Mouse (Mus musculus): ENCODE data around the gene Zfp654. TPM values are rescaled to one million over a fixed set of nuclear protein-coding genes. Genes with fewer than 3 reads are reported as not detected.

Zfp654 gene
- polyA plus RNA-seq, 1 experiment from 2014 or later, result 10.6 TPM

- 90% methylated on average over 3 of the region's 3 CpGs for WGBS
- no peak for ATAC-seq (ENCODE audit: low FRiP score, low read depth)
- Histone ChIP-seq H3K9me3 (0 out of 2 replicates have a peak, but pooled peaks cover 3% of the 10 kb centered on the region), H3K4me1 (no peaks in the 10 kb centered on the region), H3K4me2 (replicated peaks) (no peak overlapping the region), H3K4me3 (no peak overlapping the region), H3K27me3 (no peaks in the 10 kb centered on the region), H3K36me3 (peaks cover 10% of the 10 kb centered on the region; the same call in 1 of the 2 replicates), H3K9ac (replicated peaks) (no peak overlapping the region), H3K27ac (replicated peaks) (no peak overlapping the region)
Observed at GRCm38 (mm10) chr16:64803041-64803440, 48.4 kb downstream of the Zfp654 start.

GRCm38 (mm10) chr16:64801638-64802037 lies 49.8 kb downstream of the Zfp654 start:
- peaks cover 10% of the 10 kb centered on the region; the same call in 1 of the 2 replicates for H3K36me3 ChIP-seq
- H3K4me1 ChIP-seq, result no peaks in the 10 kb centered on the region
- no peak overlapping the region for H3K27ac ChIP-seq (replicated peaks)
- H3K4me2 ChIP-seq (replicated peaks), result no peak overlapping the region
- no peak overlapping the region for H3K9ac ChIP-seq (replicated peaks)
- H3K4me3 ChIP-seq, result no peak overlapping the region
- 0 out of 2 replicates have a peak, but pooled peaks cover 3% of the 10 kb centered on the region for H3K9me3 ChIP-seq
- no peaks in the 10 kb centered on the region for H3K27me3 ChIP-seq
- ATAC-seq (ENCODE audit: low FRiP score, low read depth), result no peak

GRCm38 (mm10) chr16:64800393-64800792 lies 51.1 kb downstream of the Zfp654 start:
- H3K4me1 ChIP-seq, result no peaks in the 10 kb centered on the region
- 0 out of 2 replicates have a peak, but pooled peaks cover 2% of the 10 kb centered on the region for H3K9me3 ChIP-seq
- WGBS, result 90% methylated on average over 5 of the region's 5 CpGs
- H3K4me2 ChIP-seq (replicated peaks), result no peak overlapping the region
- no peak overlapping the region for H3K9ac ChIP-seq (replicated peaks)
- H3K4me3 ChIP-seq, result no peak overlapping the region
- no peak overlapping the region for H3K27ac ChIP-seq (replicated peaks)
- no peak for ATAC-seq (ENCODE audit: low FRiP score, low read depth)
- H3K27me3 ChIP-seq, result no peaks in the 10 kb centered on the region
- H3K36me3 ChIP-seq, result peaks cover 4% of the 10 kb centered on the region; the same call in 1 of the 2 replicates

GRCm38 (mm10) chr16:64794802-64795201 lies 56.6 kb downstream of the Zfp654 start:
- ATAC-seq (ENCODE audit: low FRiP score, low read depth), result no peak
- no peaks in the 10 kb centered on the region for H3K4me1 ChIP-seq
- H3K36me3 ChIP-seq, result no peaks in the 10 kb centered on the region
- H3K27ac ChIP-seq (replicated peaks), result no peak overlapping the region
- no peak overlapping the region for H3K4me3 ChIP-seq
- H3K9ac ChIP-seq (replicated peaks), result no peak overlapping the region
- H3K9me3 ChIP-seq, result no peaks in the 10 kb centered on the region
- H3K4me2 ChIP-seq (replicated peaks), result no peak overlapping the region
- WGBS, result 83% methylated on average over 2 of the region's 2 CpGs
- no peaks in the 10 kb centered on the region for H3K27me3 ChIP-seq

GRCm38 (mm10) chr16:64789706-64790105 lies 61.7 kb downstream of the Zfp654 start:
- H3K9ac ChIP-seq (replicated peaks), result no peak overlapping the region
- H3K9me3 ChIP-seq, result no peaks in the 10 kb centered on the region
- H3K4me1 ChIP-seq, result no peaks in the 10 kb centered on the region
- 93% methylated on average over 3 of the region's 3 CpGs for WGBS
- H3K27ac ChIP-seq (replicated peaks), result no peak overlapping the region
- peaks cover 18% of the 10 kb centered on the region for H3K36me3 ChIP-seq
- no peak for ATAC-seq (ENCODE audit: low FRiP score, low read depth)
- H3K4me3 ChIP-seq, result no peak overlapping the region
- no peaks in the 10 kb centered on the region for H3K27me3 ChIP-seq
- no peak overlapping the region for H3K4me2 ChIP-seq (replicated peaks)

- WGBS, result 87% methylated on average over 1 of the region's 1 CpGs
- H3K27me3 ChIP-seq, result 0 out of 2 replicates have a peak, but pooled peaks cover 5% of the 10 kb centered on the region
- no peak for ATAC-seq (ENCODE audit: low FRiP score, low read depth)
- peaks cover 3% of the 10 kb centered on the region for H3K4me1 ChIP-seq
- no peak overlapping the region for H3K9ac ChIP-seq (replicated peaks)
- H3K9me3 ChIP-seq, result no peaks in the 10 kb centered on the region
- no peak overlapping the region for H3K4me2 ChIP-seq (replicated peaks)
- H3K27ac ChIP-seq (replicated peaks), result no peak overlapping the region
- H3K36me3 ChIP-seq, result no peaks in the 10 kb centered on the region
- H3K4me3 ChIP-seq, result no peak overlapping the region
Observed at GRCm38 (mm10) chr16:64775516-64775915, 75.9 kb downstream of the Zfp654 start.

GRCm38 (mm10) chr16:64771431-64771818 lies 80.0 kb downstream of the Zfp654 start:
- WGBS, result 73% methylated on average over 2 of the region's 2 CpGs
- Histone ChIP-seq H3K36me3 (peaks cover 11% of the 10 kb centered on the region; the same call in 1 of the 2 replicates), H3K27me3 (0 out of 2 replicates have a peak, but pooled peaks cover 5% of the 10 kb centered on the region), H3K9me3 (no peaks in the 10 kb centered on the region), H3K27ac (replicated peaks) (peak overlapping the region; percentile 86; the same call in 1 of the 2 replicates), H3K4me3 (peak overlapping the region; percentile 86), H3K4me1 (peaks cover 14% of the 10 kb centered on the region), H3K4me2 (replicated peaks) (peak overlapping the region; percentile 62), H3K9ac (replicated peaks) (no peak overlapping the region)
- peak; percentile 5; the same call in 1 of the 2 replicates for ATAC-seq (ENCODE audit: low FRiP score, low read depth)

- Histone ChIP-seq H3K27me3 (0 out of 2 replicates have a peak, but pooled peaks cover 5% of the 10 kb centered on the region), H3K4me1 (peaks cover 14% of the 10 kb centered on the region), H3K4me2 (replicated peaks) (peak within 1 kb of the TSS; percentile 62), H3K27ac (replicated peaks) (peak within 1 kb of the TSS; percentile 86), H3K36me3 (peaks cover 17% of the 10 kb centered on the region), H3K4me3 (peak within 1 kb of the TSS; percentile 86), H3K9me3 (no peaks in the 10 kb centered on the region), H3K9ac (replicated peaks) (peak within 1 kb of the TSS; percentile 85)
- peak; percentile 96 for ATAC-seq (ENCODE audit: low FRiP score, low read depth)
- WGBS, result 2% methylated on average over 72 of the region's 72 CpGs
Observed at GRCm38 (mm10) chr16:64770521-64771430, 80.7 kb downstream of the Zfp654 start, which contains the start of gene 4930453N24Rik. TSS of gene 4930453N24Rik (minus strand) at chr16:64771161.

GRCm38 (mm10) chr16:64766696-64767300 lies 84.7 kb downstream of the Zfp654 start:
- Histone ChIP-seq H3K36me3 (peaks cover 50% of the 10 kb centered on the region), H3K27ac (replicated peaks) (no peak overlapping the region), H3K9me3 (peaks cover 6% of the 10 kb centered on the region), H3K9ac (replicated peaks) (no peak overlapping the region), H3K27me3 (no peaks in the 10 kb centered on the region), H3K4me1 (peaks cover 14% of the 10 kb centered on the region), H3K4me2 (replicated peaks) (no peak overlapping the region), H3K4me3 (no peak overlapping the region)
- WGBS, result 91% methylated on average over 8 of the region's 8 CpGs
- ATAC-seq (ENCODE audit: low FRiP score, low read depth), result no peak

GRCm38 (mm10) chr16:64759245-64759626 lies 92.2 kb downstream of the Zfp654 start:
- peaks cover 6% of the 10 kb centered on the region for H3K9me3 ChIP-seq
- H3K27ac ChIP-seq (replicated peaks), result no peak overlapping the region
- no peak overlapping the region for H3K9ac ChIP-seq (replicated peaks)
- H3K4me2 ChIP-seq (replicated peaks), result no peak overlapping the region
- H3K36me3 ChIP-seq, result peaks cover 19% of the 10 kb centered on the region
- 100% methylated on average over 1 of the region's 1 CpGs for WGBS
- H3K27me3 ChIP-seq, result no peaks in the 10 kb centered on the region
- no peaks in the 10 kb centered on the region for H3K4me1 ChIP-seq
- ATAC-seq (ENCODE audit: low FRiP score, low read depth), result no peak
- no peak overlapping the region for H3K4me3 ChIP-seq

- 87% methylated on average over 6 of the region's 6 CpGs for WGBS
- Histone ChIP-seq H3K4me3 (no peak overlapping the region), H3K36me3 (peaks cover 16% of the 10 kb centered on the region), H3K4me1 (no peaks in the 10 kb centered on the region), H3K4me2 (replicated peaks) (no peak overlapping the region), H3K9me3 (peaks cover 6% of the 10 kb centered on the region), H3K27ac (replicated peaks) (no peak overlapping the region), H3K9ac (replicated peaks) (no peak overlapping the region), H3K27me3 (no peaks in the 10 kb centered on the region)
- no peak for ATAC-seq (ENCODE audit: low FRiP score, low read depth)
Observed at GRCm38 (mm10) chr16:64758561-64759244, 92.7 kb downstream of the Zfp654 start.

Measured in midbrain, embryonic 12.5 days (tissue).